Mouse (Mus musculus): ENCODE measurements around the gene Frmd4a.

GRCm38 (mm10) chr2:4648094-4648493, 630.6 kb downstream of the Frmd4a start:
- TF ChIP-seq CTCF (conservative IDR thresholded peaks at IDR 0.05; ENCODE audit: low read length) (no peak), NANOG (IDR thresholded peaks at IDR 0.05; ENCODE audit: borderline replicate concordance, low read length) (no peak)
